Mouse (Mus musculus): ENCODE results near the gene Matn1. TPM values are rescaled to one million over a fixed set of nuclear protein-coding genes. Genes with fewer than 3 reads are reported as not detected.

The Matn1 gene
- polyA plus RNA-seq, 1 experiment from 2014 or later, result 0.07 TPM

DNA sequence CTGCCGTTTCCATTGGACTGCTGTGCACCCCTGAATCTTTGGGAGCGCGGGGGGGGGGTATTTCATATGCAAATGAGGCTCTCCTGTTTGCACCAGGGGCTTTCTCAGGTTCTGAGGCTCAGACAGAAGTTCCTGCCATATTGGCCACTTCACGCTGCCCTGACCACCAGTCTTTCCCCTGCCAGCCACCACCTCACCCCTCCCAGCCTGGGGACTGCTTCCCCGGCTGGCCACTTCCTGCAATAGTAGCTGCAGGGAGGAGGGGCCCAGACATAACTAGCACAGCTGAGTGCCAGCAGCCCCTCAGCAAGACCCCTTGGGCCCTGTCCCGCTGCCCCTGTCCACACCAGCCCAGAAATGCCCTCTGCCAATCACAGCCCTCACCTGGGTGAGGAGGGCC is 17.9 kb upstream of the Matn1 start:
- 64% methylated on average over 6 of the region's 6 CpGs for WGBS (ENCODE audit: missing documents)
- H3K36me3 ChIP-seq (ENCODE audit: inconsistent target), result peaks cover 87% of the 10 kb centered on the region

DNA sequence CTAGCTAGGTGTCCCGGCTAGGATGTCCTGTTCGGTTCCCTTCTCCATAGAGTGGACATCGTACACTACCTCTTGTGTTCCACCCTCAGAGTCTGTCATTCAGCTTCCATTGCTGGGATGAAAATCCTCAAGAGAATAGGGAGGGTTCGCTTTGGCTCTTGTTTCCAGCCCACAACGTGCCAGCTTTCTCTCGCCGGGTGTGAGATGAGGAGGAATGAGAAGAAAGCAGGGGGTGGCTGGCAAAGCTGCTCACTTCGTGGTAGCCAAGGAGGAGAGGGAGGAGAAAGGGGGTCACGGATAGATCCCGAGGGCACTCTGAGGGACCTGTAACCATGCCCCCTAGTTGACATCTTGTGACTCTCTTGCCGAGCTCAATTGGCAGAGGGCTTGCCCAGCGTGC is 16.4 kb upstream of the Matn1 start:
- WGBS (ENCODE audit: missing documents), result 93% methylated on average over 12 of the region's 12 CpGs
- no peak overlapping the region for H3K4me3 ChIP-seq (ENCODE audit: inconsistent target)
- H3K36me3 ChIP-seq (ENCODE audit: inconsistent target), result peaks cover 95% of the 10 kb centered on the region
- peaks cover 69% of the 10 kb centered on the region for H3K79me2 ChIP-seq (ENCODE audit: inconsistent target)
- H3K27ac ChIP-seq, result no peak overlapping the region

More for the DNA sequence above, 17.9 kb upstream of the Matn1 start:
- no peak overlapping the region for H3K4me3 ChIP-seq (ENCODE audit: inconsistent target)
- H3K27ac ChIP-seq, result no peak overlapping the region
- peaks cover 85% of the 10 kb centered on the region for H3K79me2 ChIP-seq (ENCODE audit: inconsistent target)

DNA sequence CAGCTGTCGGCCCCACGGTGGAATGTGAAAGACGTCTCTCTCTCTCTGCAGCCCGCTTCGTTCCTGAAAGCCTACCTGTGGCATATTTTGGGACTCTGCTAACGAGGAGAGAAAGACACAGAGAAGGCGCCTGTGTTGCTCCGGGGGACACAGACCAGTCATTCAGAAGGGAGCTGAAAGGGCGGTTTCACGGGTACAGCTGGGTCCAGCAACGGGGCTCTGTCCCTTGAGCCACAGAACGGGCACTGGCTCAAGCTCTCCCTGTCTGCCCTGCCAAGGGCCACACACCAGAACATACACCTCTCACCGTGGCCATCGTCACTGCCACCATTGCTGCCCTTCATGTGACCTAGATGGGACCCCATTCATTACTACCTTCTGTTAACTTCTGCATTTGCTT is 1.5 kb upstream of the Matn1 start:
- Histone ChIP-seq H3K27ac (no peak overlapping the region), H3K36me3 (ENCODE audit: inconsistent target) (no peaks in the 10 kb centered on the region), H3K4me3 (ENCODE audit: inconsistent target) (no peak overlapping the region), H3K79me2 (ENCODE audit: inconsistent target) (no peaks in the 10 kb centered on the region)
- 49% methylated on average over 14 of the region's 14 CpGs for WGBS (ENCODE audit: missing documents)

DNA sequence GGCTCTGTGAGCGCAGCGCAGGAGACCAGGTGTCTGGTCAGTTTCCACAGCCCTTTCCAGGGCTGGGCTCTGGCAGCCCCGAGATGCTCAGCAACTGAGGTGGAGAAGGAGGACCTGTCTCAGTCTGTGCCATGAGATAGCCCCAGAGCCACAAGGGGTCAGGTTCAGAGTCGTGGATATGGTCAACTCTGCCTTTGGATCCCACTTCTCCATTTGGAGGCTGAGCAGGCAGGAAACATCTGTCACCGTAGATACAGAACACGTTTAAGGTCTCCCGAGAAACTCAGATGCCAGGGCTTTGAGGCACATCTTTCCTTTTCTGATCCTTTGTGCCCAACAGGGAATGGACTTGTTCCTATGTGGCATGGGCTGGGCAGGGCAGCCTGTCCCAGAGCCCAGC is 594 bp downstream of the Matn1 start:
- Histone ChIP-seq H3K79me2 (ENCODE audit: inconsistent target) (no peaks in the 10 kb centered on the region), H3K27ac (peak overlapping the region; percentile 10; the same call in 1 of the 2 replicates), H3K4me3 (ENCODE audit: inconsistent target) (no peak overlapping the region), H3K36me3 (ENCODE audit: inconsistent target) (no peaks in the 10 kb centered on the region)
- 44% methylated on average over 7 of the region's 7 CpGs for WGBS (ENCODE audit: missing documents)

DNA sequence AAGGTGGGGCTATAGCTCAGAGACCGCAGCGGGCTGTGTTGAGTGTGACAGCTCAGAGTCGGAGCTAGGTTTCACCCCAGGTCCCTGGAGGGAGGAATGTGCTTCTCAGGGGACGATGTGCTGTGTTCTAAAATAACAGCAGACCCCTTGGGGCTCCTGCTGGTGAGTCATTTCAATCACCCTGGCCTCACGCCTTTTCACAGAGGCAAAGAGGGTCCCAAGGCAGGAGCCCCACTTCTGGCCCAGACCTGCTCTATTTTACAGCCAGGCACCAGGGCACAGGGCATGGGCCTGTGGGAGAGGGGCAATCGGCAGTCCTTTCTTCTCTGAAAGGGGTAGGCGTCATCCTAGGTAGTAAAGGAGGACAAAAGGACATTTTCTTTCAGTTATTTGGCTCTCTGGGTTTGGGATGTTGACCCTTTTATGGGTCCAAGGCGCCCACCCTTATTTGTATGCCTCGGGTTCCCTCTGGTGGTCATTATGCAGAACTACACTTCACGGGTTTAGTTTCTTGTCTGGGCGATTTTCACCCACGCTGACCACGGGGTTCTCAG is 3.0 kb downstream of the Matn1 start:
- no peak overlapping the region for H3K4me3 ChIP-seq (ENCODE audit: inconsistent target)

DNA sequence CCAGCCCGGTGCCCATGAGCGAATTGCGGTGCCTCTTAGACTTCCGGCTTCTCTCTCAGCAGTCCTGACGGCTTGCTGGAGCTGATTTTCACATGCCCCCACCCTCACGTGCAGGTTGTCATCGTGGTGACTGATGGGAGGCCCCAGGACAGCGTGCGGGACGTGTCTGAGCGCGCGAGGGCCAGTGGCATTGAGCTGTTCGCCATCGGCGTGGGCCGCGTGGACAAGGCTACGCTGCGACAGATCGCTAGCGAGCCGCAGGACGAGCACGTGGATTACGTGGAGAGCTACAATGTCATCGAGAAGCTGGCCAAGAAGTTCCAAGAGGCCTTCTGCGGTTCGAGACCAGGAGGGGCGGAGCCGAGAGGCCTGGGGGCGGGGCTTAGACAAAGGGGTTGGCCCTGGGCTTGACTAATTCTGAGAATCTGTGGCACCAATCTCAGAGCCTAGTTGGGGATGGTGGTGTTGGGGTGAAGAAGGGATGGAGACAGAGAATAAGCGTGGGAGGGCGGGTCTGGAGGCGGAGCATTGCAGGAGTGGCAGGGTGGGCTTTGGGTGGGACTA is 5.7 kb downstream of the Matn1 start:
- 85% methylated on average over 35 of the region's 35 CpGs for WGBS (ENCODE audit: missing documents)
- Histone ChIP-seq H3K4me3 (ENCODE audit: inconsistent target) (no peak overlapping the region), H3K27ac (no peak overlapping the region), H3K36me3 (ENCODE audit: inconsistent target) (no peaks in the 10 kb centered on the region), H3K79me2 (ENCODE audit: inconsistent target) (no peaks in the 10 kb centered on the region)

More for the DNA sequence above, 3.0 kb downstream of the Matn1 start:
- no peak overlapping the region for H3K27ac ChIP-seq
- 38% methylated on average over 13 of the region's 13 CpGs for WGBS (ENCODE audit: missing documents)
- no peaks in the 10 kb centered on the region for H3K36me3 ChIP-seq (ENCODE audit: inconsistent target)
- no peaks in the 10 kb centered on the region for H3K79me2 ChIP-seq (ENCODE audit: inconsistent target)

DNA sequence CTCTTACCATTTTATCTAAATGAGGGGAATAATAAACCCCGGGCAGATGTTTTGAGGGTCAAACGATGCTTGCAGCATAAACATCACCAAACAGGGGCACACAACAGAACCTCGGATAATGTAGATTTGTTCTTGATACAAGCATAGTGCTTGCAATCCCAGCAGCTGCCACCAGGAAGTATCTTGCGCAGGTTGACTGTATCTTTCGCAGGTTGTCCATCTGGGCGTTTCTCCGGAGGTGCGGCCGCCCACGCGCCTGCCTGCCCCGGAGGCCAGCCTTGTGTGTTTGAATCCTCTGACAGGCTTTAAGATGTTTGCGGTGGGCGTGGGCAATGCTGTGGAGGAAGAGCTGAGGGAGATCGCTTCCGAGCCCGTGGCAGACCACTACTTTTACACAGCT is 8.3 kb downstream of the Matn1 start:
- Histone ChIP-seq H3K79me2 (ENCODE audit: inconsistent target) (no peaks in the 10 kb centered on the region), H3K4me3 (ENCODE audit: inconsistent target) (no peak overlapping the region), H3K36me3 (ENCODE audit: inconsistent target) (no peaks in the 10 kb centered on the region), H3K27ac (no peak overlapping the region)
- WGBS (ENCODE audit: missing documents), result 17% methylated on average over 17 of the region's 17 CpGs

DNA sequence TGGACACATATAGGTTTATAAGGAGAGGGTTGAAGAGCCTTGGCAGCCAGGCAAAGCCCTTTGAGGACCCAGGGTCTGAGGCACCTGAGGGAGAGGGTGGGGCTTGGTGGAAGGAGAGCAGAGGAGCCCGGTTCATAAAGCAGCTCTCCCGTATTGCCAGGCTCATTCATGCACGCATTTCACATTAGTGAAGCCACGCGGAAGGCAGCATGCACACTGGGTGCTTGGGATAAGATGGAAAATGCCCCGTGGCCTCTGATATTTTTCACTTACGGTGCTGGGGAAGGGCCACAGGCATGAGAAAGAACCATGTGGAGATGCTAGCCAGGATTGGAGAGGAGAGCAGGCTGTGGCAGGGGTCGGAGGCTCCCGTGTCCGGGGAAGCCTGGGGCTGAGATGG is 13.0 kb downstream of the Matn1 start:
- H3K36me3 ChIP-seq (ENCODE audit: inconsistent target), result no peaks in the 10 kb centered on the region
- no peak overlapping the region for H3K4me3 ChIP-seq (ENCODE audit: inconsistent target)
- no peak overlapping the region for H3K27ac ChIP-seq
- WGBS (ENCODE audit: missing documents), result 93% methylated on average over 10 of the region's 10 CpGs
- H3K79me2 ChIP-seq (ENCODE audit: inconsistent target), result no peaks in the 10 kb centered on the region

DNA sequence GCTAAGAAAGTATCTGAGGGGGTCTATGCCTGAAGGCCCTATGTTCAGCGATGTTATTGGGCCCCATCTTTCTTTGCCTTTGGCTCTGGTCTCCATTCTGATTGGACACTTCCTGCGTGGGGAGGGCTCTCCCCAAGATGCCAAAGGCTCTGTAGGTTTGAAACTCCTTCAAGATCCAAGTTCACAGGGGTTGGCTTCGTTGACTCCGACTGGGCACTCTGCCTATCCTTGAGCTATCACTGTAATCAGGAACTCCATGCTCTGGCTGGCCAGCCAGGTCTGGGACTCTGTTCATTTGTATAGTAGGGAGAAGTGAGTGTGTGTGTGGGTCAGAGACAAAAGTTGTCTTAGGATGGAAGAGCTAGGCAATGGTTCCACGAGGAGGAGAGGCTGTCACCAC is 14.6 kb downstream of the Matn1 start:
- H3K36me3 ChIP-seq (ENCODE audit: inconsistent target), result no peaks in the 10 kb centered on the region
- no peaks in the 10 kb centered on the region for H3K79me2 ChIP-seq (ENCODE audit: inconsistent target)
- H3K4me3 ChIP-seq (ENCODE audit: inconsistent target), result no peak overlapping the region
- H3K27ac ChIP-seq, result no peak overlapping the region
- WGBS (ENCODE audit: missing documents), result 63% methylated on average over 5 of the region's 5 CpGs

DNA sequence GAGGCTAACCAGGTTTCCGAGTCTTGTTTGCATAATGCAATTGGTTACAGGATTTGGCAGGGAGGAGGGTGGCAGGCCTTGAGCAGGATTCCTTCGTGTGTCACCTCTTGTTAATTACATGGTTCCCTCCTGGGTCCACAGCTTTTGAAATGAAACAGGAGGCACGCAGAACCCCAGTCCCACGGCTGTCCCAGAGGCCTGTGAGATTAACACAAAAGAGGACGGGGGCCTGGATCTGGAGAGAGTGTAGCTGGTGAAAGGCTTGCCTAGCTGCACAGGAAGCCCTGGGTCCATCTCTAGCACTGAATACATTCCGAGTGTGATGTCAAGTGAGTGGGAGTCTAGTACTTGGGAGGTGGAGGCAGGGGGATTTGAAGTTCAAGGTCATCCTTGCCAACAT is 15.5 kb downstream of the Matn1 start:
- Histone ChIP-seq H3K27ac (no peak overlapping the region), H3K79me2 (ENCODE audit: inconsistent target) (no peaks in the 10 kb centered on the region), H3K4me3 (ENCODE audit: inconsistent target) (no peak overlapping the region), H3K36me3 (ENCODE audit: inconsistent target) (no peaks in the 10 kb centered on the region)
- 69% methylated on average over 6 of the region's 6 CpGs for WGBS (ENCODE audit: missing documents)

DNA sequence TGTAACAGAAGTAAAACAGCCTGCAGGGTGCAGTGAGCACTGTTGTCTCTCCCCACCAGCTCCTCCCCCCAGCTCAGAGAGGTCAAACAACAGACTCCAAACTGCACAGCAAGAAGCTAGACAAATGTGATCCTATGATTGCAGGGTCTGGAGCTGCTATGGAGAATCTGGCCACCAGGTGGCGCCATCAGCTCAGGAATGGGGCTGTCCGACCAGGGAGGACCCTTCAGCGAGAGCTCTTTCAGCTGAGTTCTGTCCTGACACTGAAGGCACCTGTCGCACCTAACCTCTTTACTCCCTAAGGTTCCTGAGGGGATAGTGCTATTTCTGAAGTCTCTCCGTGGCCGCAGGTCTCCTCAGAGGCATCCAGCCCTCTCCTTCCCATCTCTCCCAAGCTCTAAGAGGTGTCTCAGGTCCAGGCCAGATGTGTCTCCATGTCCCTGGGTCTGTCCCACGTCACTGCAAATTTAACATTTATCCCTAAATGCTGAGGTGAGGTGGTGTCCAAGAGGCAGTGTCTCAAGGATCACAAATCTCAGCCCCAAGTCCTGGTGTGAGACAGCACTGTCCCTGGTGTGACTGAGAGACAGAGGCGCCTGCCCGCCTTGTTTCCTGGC is 16.0 kb downstream of the Matn1 start:
- Histone ChIP-seq H3K36me3 (ENCODE audit: inconsistent target) (no peaks in the 10 kb centered on the region), H3K79me2 (ENCODE audit: inconsistent target) (no peaks in the 10 kb centered on the region), H3K27ac (no peak overlapping the region), H3K4me3 (ENCODE audit: inconsistent target) (no peak overlapping the region)
- WGBS (ENCODE audit: missing documents), result 18% methylated on average over 9 of the region's 9 CpGs

DNA sequence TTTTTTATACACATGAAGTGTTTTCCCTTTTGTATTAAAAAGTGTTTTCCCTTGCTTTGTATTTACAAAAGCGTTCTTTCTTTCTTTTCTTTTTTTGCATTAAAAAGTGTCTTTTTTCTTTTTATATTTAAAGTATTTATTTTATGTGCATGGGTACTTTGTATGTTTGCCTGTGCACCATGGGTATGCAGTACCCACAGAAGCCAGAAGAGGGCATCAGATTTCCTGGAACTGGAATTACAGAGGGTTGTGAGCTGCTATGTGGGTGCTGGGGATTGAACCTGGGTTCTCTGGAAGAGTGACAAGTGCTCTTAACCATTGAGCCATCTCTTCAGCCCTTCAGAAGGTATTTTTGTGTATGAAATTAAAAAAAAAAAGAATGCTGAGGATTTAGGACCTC is 27.1 kb downstream of the Matn1 start:
- Histone ChIP-seq H3K79me2 (ENCODE audit: inconsistent target) (no peaks in the 10 kb centered on the region), H3K27ac (no peak overlapping the region), H3K36me3 (ENCODE audit: inconsistent target) (no peaks in the 10 kb centered on the region), H3K4me3 (ENCODE audit: inconsistent target) (no peak overlapping the region)
- WGBS (ENCODE audit: missing documents), result 100% methylated on average over 1 of the region's 1 CpGs

DNA sequence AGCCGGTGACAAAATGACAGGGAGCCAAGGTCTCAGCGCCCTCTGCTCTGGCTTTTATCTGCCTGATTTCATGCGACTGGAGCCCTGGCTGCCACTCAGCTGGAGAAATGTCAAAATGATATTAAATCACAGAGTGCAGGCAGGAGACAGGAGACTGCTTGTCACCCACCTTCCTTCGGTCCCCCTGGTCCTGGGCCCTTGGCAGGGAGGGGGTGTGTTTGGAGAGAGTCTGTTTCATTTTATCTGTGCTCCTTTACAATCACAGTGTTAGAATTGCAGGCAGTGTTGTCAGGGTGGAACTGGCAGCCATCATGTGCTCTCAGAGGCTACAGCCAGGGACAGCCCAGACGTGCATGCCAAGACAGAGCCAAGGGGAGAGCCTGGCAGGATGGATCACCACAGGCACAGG is 28.2 kb downstream of the Matn1 start:
- Histone ChIP-seq H3K4me3 (ENCODE audit: inconsistent target) (no peak overlapping the region), H3K27ac (no peak overlapping the region), H3K79me2 (ENCODE audit: inconsistent target) (no peaks in the 10 kb centered on the region), H3K36me3 (ENCODE audit: inconsistent target) (no peaks in the 10 kb centered on the region)
- 88% methylated on average over 5 of the region's 5 CpGs for WGBS (ENCODE audit: missing documents)

DNA sequence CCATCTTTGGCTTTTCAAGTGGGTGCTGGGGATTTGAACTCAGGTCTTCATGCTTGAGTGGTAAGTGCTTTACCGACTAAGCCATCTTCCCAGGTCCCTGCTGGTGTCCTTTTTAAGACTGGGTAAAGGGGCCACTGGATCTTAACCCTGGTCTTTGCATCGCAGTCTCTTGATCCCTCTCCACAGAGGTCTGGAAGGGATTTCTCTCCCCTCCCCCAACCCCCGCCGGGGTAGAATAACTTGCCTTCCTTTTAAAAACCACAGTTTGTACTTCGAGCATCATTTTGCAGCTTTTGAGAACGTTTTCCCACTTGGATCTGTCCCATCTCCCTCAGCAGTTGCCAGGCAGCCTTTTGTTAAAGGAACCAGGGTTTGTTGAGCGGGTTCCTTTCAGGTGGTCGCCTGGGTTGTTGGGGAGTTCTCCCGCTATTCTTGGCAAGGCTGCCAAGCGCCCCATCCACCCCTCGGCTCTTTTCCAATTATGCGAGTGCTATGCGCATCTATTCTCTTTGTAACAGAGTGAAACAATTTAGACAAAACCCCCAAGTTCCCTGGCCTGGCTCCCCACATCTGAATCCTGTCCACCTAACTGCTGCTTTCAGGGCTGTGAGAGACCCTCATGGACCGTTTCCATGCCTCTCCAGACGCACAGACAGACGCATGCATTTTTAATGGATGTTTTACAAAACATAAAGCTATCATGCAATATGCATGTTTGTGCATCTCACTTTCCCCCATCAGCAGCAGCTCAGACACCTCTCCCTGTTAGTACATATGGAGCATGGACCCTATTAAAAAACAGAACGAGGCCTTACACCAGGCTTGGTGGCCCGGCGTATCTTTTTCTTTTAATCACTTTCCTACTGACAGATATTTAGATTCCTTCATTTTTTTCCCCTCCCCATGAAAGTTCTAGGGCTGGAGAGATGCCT is 29.4 kb downstream of the Matn1 start:
- H3K36me3 ChIP-seq (ENCODE audit: inconsistent target), result no peaks in the 10 kb centered on the region
- 79% methylated on average over 19 of the region's 19 CpGs for WGBS (ENCODE audit: missing documents)
- H3K4me3 ChIP-seq (ENCODE audit: inconsistent target), result no peak overlapping the region
- no peaks in the 10 kb centered on the region for H3K79me2 ChIP-seq (ENCODE audit: inconsistent target)
- no peak overlapping the region for H3K27ac ChIP-seq

DNA sequence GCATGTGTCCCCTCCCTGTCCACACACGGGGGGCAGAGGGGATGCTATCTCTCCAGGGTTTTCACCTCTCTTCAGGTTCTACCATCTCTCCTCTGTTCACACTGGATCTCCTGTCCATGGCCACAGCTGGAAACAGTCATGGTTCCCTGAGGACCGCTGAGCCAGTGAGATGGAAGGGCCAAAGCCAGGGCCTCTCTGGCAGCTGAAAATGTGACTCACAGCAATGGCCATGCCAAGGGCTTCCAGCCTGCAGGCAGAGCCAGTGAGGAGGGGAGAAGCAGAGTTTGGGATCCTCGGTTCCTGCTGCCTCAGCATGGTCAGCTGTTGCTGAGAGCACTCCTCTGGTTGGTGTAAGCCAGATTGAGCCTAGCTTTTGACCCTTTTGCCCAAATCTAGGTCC is 34.8 kb downstream of the Matn1 start:
- no peaks in the 10 kb centered on the region for H3K79me2 ChIP-seq (ENCODE audit: inconsistent target)
- 77% methylated on average over 3 of the region's 3 CpGs for WGBS (ENCODE audit: missing documents)
- H3K27ac ChIP-seq, result no peak overlapping the region
- H3K4me3 ChIP-seq (ENCODE audit: inconsistent target), result no peak overlapping the region
- H3K36me3 ChIP-seq (ENCODE audit: inconsistent target), result no peaks in the 10 kb centered on the region

Data from macrophage (primary cell).